Mouse (Mus musculus) cortical plate, adult 2 months (tissue): Measurements from ENCODE around the gene Hist1h2bf. TPM values are rescaled to one million over a fixed set of nuclear protein-coding genes. Genes with fewer than 3 reads are reported as not detected.
A peak's percentile ranks its signal among the peaks of the same experiment; 100 is the strongest.
"Not testable (repeated sequence)": the region's sequence is repeated elsewhere in the genome, so short reads cannot be mapped to it uniquely, and the experiment has no call there.

ENCODE experiments used
- H3K27ac ChIP-seq: fragments of 200-500 bp; 2 replicates; pipeline ENCODE4 v1.5.1; 2012; ENCODE audit warnings: low read length, control low read depth, inconsistent platforms; ENCODE audit not compliant: insufficient read depth
- H3K4me1 ChIP-seq: fragments of 200-500 bp; 2 replicates; pipeline ENCODE4 v1.6.1; 2011; ENCODE audit warnings: low read length; ENCODE audit not compliant: control insufficient read depth, insufficient read depth
- H3K4me3 ChIP-seq: fragments of 200-500 bp; 2 replicates; pipeline ENCODE4 v1.5.1; 2011; ENCODE audit warnings: mild to moderate bottlenecking, low read length, control low read depth; ENCODE audit not compliant: insufficient read depth
- CTCF ChIP-seq: fragments of 200-500 bp; IDR thresholded peaks from 2 replicates; pipeline ENCODE4 v1.5.1; 2011; ENCODE audit warnings: mild to moderate bottlenecking, control low read depth, low read length; ENCODE audit not compliant: insufficient read depth; ENCODE audit errors: extremely low read depth
- POLR2A ChIP-seq: fragments of 200-500 bp; IDR thresholded peaks from 2 replicates; pipeline ENCODE4 v1.6.1; 2011; ENCODE audit warnings: mild to moderate bottlenecking, low read length, control low read depth; ENCODE audit not compliant: insufficient read depth; ENCODE audit errors: extremely low read depth
- polyA plus RNA-seq: library from polyadenylated mRNA; depleted of rRNA; stranded (reverse); fragments of >200 nt; gene quantifications from 2 replicates; pipeline ENCODE4 v1.2.3, GENCODE M21; 2012

Hist1h2bf gene
- polyA plus RNA-seq, 1 experiment: 0.67 TPM

GRCm38 (mm10) chr13:23536076-23536822 lies 37.7 kb downstream of the Hist1h2bf start:
- peaks cover 4% of the 10 kb centered on the region; the same call in 1 of the 2 replicates for H3K4me1 ChIP-seq
- no peak overlapping the region for H3K27ac ChIP-seq
- no peak overlapping the region for H3K4me3 ChIP-seq
- TF ChIP-seq CTCF (no peak), POLR2A (no peak)

- not testable (repeated sequence) for H3K4me1 ChIP-seq, H3K27ac ChIP-seq
- peak within 1 kb of the TSS; percentile 24 for H3K4me3 ChIP-seq
Observed at GRCm38 (mm10) chr13:23535137-23536075, 38.6 kb downstream of the Hist1h2bf start, which contains the start of gene Hist1h3g. Hist1h3g (plus strand) TSS chr13:23535422.

GRCm38 (mm10) chr13:23534368-23535131 lies 39.4 kb downstream of the Hist1h2bf start:
- Histone ChIP-seq H3K27ac (no peak overlapping the region), H3K4me1 (peaks cover 4% of the 10 kb centered on the region; the same call in 1 of the 2 replicates), H3K4me3 (peak overlapping the region; percentile 24; the same call in 1 of the 2 replicates)
- TF ChIP-seq CTCF: no peak
- TF ChIP-seq POLR2A: no peak

GRCm38 (mm10) chr13:23533560-23534367 lies 40.2 kb downstream of the Hist1h2bf start, which contains the start of gene Hist1h2af:
Hist1h2af (plus strand) TSS chr13:23533906.
- H3K27ac ChIP-seq, H3K4me1 ChIP-seq: not testable (repeated sequence)
- peak within 1 kb of the TSS; percentile 25 for H3K4me3 ChIP-seq

GRCm38 (mm10) chr13:23532262-23533075 lies 41.5 kb downstream of the Hist1h2bf start:
- peaks cover 4% of the 10 kb centered on the region; the same call in 1 of the 2 replicates for H3K4me1 ChIP-seq
- no peak for TF ChIP-seq POLR2A
- no peak for TF ChIP-seq CTCF
- H3K4me3 ChIP-seq: no peak overlapping the region; the same call in 1 of the 2 replicates
- no peak overlapping the region for H3K27ac ChIP-seq

GRCm38 (mm10) chr13:23530901-23531875 lies 42.8 kb downstream of the Hist1h2bf start, which contains the start of gene Hist1h4h:
Hist1h4h (plus strand) TSS chr13:23531050.
- no peak for TF ChIP-seq CTCF
- peak; percentile 99 for TF ChIP-seq POLR2A
- peak within 1 kb of the TSS; percentile 47 for H3K4me3 ChIP-seq
- peak within 1 kb of the TSS; percentile 76 for H3K27ac ChIP-seq
- peaks cover 4% of the 10 kb centered on the region; the same call in 1 of the 2 replicates for H3K4me1 ChIP-seq

- Histone ChIP-seq H3K27ac (peak overlapping the region; percentile 67), H3K4me1 (peaks cover 4% of the 10 kb centered on the region; the same call in 1 of the 2 replicates), H3K4me3 (peak overlapping the region; percentile 47)
- TF ChIP-seq POLR2A (no peak), CTCF (no peak)
Observed at GRCm38 (mm10) chr13:23530181-23530900, 43.7 kb downstream of the Hist1h2bf start.
